Mouse (Mus musculus) ES-Bruce4 (cell line): Measurements from ENCODE around the gene Crtac1. TPM values are rescaled to one million over a fixed set of nuclear protein-coding genes. Genes with fewer than 3 reads are reported as not detected.
A peak's percentile ranks its signal among the peaks of the same experiment; 100 is the strongest.

Experiments used
- H3K27ac ChIP-seq: 2 replicates; pipeline ENCODE4 v1.5.1; 2012; ENCODE audit warnings: low read length, inconsistent platforms; ENCODE audit not compliant: insufficient read depth
- H3K27me3 ChIP-seq: 2 replicates; pipeline ENCODE4 v1.6.1; 2012; ENCODE audit warnings: mild to moderate bottlenecking, low read length, inconsistent platforms; ENCODE audit not compliant: control insufficient read depth, poor library complexity, insufficient read depth, severe bottlenecking
- H3K36me3 ChIP-seq: 2 replicates; pipeline ENCODE4 v1.6.1; 2012; ENCODE audit warnings: inconsistent platforms, mild to moderate bottlenecking, low read length, moderate library complexity; ENCODE audit not compliant: control insufficient read depth, poor library complexity, insufficient read depth, severe bottlenecking
- H3K4me1 ChIP-seq: one replicate; pipeline ENCODE4 v1.8.1; 2011; ENCODE audit warnings: low read length; ENCODE audit not compliant: control insufficient read depth, insufficient read depth
- H3K4me3 ChIP-seq: 2 replicates; pipeline ENCODE4 v1.5.1; 2011; ENCODE audit warnings: low read depth, mild to moderate bottlenecking, low read length
- H3K9ac ChIP-seq: 2 replicates; pipeline ENCODE4 v1.6.1; 2012; ENCODE audit warnings: low read depth, mild to moderate bottlenecking, inconsistent platforms; ENCODE audit not compliant: poor library complexity, severe bottlenecking
- H3K9me3 ChIP-seq: replicated peaks from 2 replicates; pipeline ENCODE4 v1.6.1; 2012; ENCODE audit warnings: mild to moderate bottlenecking, low read length, inconsistent platforms; ENCODE audit not compliant: control insufficient read depth, poor library complexity, insufficient read depth, severe bottlenecking
- CTCF ChIP-seq: IDR thresholded peaks from one replicate; pipeline ENCODE4 v1.8.1; 2011; ENCODE audit warnings: low read depth, low read length
- EP300 ChIP-seq: IDR thresholded peaks from 2 replicates; pipeline ENCODE4 v1.6.1; 2011; ENCODE audit warnings: low read depth, low read length; ENCODE audit not compliant: insufficient read depth
- POLR2A ChIP-seq: IDR thresholded peaks from one replicate; pipeline ENCODE4 v1.8.1; 2011; ENCODE audit warnings: low read length; ENCODE audit not compliant: insufficient read depth
- polyA plus RNA-seq: library from polyadenylated mRNA; stranded (reverse); fragments of >200 nt; gene quantifications from 2 replicates; pipeline ENCODE4 v1.2.4, GENCODE M21; 2011; ENCODE audit warnings: low read depth; ENCODE audit not compliant: missing spikeins, insufficient read depth, insufficient read length

The Crtac1 gene
- polyA plus RNA-seq, 1 experiment: 12.7 TPM

DNA sequence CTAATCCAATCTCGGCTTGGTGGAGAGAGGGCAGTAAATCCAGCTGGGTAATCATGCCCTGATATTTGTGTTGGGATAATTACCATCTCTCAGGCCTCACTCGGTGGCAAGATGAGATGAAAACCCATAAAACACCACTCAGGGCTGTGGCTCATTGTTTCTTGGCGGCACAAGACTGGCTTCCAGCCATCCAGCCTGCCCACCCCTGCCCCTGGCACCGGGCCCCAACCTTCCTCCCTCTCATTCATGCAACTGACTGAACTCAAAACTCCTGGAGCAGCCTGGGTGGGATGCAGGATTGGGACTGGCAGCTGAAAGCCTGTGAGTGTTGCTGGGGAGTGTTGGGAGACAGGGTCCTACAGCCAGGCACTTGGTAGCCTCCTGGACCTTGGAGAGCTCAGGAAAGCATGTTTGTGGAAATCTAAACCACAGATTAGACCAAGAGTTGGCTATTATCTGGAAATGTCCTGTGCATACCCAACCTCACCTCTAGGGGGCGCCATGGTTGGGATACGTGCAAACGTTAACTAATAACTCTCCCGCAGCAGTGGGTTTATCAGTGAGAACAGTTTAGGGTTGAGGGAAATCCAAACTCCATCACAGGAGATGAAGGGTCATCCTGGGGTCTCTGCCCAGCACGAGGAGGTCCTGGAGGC lies 99.4 kb downstream of the Crtac1 start:
- H3K4me1 ChIP-seq: peaks cover 5% of the 10 kb centered on the region

DNA sequence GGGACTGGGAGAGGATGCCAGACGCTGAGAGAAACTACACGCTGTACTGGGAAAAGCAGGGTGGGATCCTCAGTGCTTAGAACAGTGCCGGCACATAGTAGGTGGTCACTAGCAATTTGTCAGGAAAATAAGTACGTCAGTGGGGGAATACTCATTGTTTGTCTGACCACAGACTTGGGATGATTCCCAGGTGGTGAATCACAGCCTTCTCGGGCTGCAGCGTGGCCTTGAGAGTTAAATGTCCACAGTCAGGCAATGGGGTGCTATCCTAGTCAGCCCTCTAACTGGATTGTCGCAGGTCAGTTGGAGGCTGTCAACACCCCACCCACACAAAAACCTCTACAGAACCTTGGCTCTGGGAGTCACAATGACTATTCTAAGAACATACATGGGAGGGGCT lies 100.1 kb downstream of the Crtac1 start:
- Histone ChIP-seq H3K9ac (no peak overlapping the region), H3K9me3 (no peaks in the 10 kb centered on the region), H3K27me3 (no peaks in the 10 kb centered on the region), H3K36me3 (no peaks in the 10 kb centered on the region), H3K27ac (no peak overlapping the region), H3K4me3 (no peak overlapping the region), H3K4me1 (peaks cover 8% of the 10 kb centered on the region)
- TF ChIP-seq EP300 (no peak), CTCF (no peak), POLR2A (no peak)

More for the DNA sequence above, 99.4 kb downstream of the Crtac1 start:
- H3K9me3 ChIP-seq: no peaks in the 10 kb centered on the region
- no peaks in the 10 kb centered on the region for H3K27me3 ChIP-seq
- no peak overlapping the region for H3K27ac ChIP-seq
- TF ChIP-seq CTCF (peak; percentile 6), POLR2A (no peak)
- H3K9ac ChIP-seq: no peak overlapping the region
- H3K4me3 ChIP-seq: no peak overlapping the region
- H3K36me3 ChIP-seq: no peaks in the 10 kb centered on the region

DNA sequence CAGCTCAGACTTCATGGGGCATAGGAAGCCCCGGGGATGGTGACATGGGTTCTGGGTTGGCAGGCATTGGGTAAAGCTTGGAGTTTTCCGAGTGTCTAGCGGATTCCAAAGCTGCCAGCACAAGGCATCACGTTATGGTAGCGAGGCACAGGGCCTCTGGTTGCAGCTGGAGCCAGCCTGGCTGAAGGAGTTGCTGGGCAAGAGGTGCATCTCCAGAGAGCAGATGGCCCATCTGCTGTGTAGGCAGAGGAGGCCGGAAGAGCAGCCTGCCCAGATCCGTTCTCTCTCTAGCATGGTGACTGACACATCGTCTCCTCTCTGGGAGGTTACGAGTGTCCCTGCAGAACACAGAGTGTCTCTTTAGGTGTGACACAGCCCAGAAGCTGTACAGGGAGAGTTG lies 103.4 kb downstream of the Crtac1 start:
- Histone ChIP-seq H3K27ac (no peak overlapping the region), H3K36me3 (no peaks in the 10 kb centered on the region), H3K9ac (no peak overlapping the region), H3K9me3 (no peaks in the 10 kb centered on the region), H3K4me1 (peaks cover 14% of the 10 kb centered on the region), H3K27me3 (no peaks in the 10 kb centered on the region), H3K4me3 (no peak overlapping the region)
- TF ChIP-seq CTCF (no peak), POLR2A (no peak), EP300 (no peak)

DNA sequence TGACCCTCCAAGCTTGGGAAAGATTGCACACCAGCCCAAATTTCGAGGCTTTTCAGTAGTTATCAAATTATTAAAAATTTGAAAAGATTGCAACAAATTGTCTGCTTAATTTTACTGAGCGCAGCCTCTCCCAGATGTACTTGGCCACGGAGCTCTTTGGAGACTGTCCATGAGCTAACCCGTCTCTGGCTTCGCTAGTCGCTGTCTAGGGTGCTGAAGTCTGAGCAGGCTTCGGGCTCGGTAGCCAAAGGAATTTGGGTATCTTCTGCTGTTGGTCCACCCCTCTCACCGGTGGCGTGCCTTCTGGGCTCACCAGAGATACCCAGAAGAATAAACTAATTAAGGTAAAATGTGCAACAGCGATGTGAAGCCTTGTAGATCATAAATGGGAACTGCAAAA lies 105.7 kb downstream of the Crtac1 start:
- TF ChIP-seq CTCF: no peak
- 0 out of 2 replicates have a peak, but pooled peaks have one; percentile 4 for TF ChIP-seq EP300
- Histone ChIP-seq H3K4me1 (peaks cover 21% of the 10 kb centered on the region), H3K27me3 (no peaks in the 10 kb centered on the region), H3K27ac (no peak overlapping the region), H3K4me3 (no peak overlapping the region), H3K9ac (no peak overlapping the region), H3K36me3 (no peaks in the 10 kb centered on the region), H3K9me3 (no peaks in the 10 kb centered on the region)

DNA sequence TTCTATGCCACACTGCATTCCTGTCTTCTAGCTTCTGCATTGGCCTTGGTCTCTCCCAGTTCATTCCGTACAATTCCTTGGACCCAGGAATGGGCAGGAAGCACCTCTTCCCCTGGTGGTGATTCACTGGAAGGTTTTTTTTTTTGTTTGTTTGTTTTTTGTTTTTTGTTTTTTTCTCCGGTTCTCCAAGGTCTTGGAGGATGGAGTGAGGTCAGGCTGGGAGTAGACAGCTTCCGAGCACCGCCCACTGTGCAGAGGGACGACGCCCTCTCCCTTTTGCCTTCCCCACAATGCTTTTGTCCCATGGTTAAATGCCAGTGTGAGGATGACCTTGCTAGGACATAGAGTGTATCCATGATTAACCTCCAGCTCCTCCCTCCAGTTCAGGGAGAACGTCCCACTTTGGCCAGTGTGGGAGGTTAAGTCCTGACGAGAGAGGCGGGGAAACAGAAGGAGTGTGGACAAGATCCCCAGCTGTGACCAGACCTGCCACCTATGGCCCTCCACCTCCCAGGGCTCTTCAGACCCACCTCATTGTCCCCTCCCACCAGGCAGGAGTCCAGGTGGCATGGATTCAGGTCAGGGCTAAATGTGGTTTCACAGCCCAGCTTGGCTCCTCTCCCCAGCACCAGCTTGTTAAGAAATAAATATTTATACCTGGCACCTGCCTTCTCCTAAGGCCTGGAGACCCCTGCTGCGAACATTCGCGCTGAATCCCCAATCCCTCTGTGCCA lies 109.1 kb downstream of the Crtac1 start:
- Histone ChIP-seq H3K36me3 (no peaks in the 10 kb centered on the region), H3K4me1 (peaks cover 18% of the 10 kb centered on the region), H3K9me3 (no peaks in the 10 kb centered on the region), H3K27me3 (no peaks in the 10 kb centered on the region), H3K27ac (peak overlapping the region; percentile 79), H3K9ac (peak overlapping the region; percentile 8; the same call in 1 of the 2 replicates), H3K4me3 (no peak overlapping the region)
- TF ChIP-seq EP300 (peak; percentile 98), POLR2A (no peak)

DNA sequence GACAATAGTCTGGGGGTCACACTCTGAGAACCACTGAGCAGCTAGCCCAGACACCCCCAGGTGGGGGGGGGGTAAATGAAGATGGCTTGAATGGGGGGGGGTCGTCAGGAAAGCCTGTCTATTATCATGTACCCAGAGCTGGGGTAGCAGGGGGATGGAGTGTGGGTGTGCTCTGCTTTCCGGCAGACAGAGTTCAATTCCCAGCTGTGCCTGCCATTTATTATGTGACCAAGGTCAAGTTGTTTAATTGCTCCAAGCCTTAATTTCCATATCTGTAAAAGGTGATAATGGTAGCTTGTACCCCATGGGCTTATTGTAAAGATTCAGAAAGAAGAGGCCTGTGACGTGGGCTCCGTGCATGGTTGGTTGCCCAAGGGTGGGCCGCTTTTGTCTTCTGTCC lies 109.6 kb downstream of the Crtac1 start:
- no peaks in the 10 kb centered on the region for H3K36me3 ChIP-seq
- no peak overlapping the region for H3K4me3 ChIP-seq
- no peaks in the 10 kb centered on the region for H3K27me3 ChIP-seq
- H3K27ac ChIP-seq: peak overlapping the region; percentile 83
- no peaks in the 10 kb centered on the region for H3K9me3 ChIP-seq
- no peak overlapping the region for H3K9ac ChIP-seq
- peaks cover 14% of the 10 kb centered on the region for H3K4me1 ChIP-seq
- TF ChIP-seq EP300: peak; percentile 95
- no peak for TF ChIP-seq CTCF
- no peak for TF ChIP-seq POLR2A
